Mouse (Mus musculus): ENCODE results near the gene Naa60. TPM values are rescaled to one million over a fixed set of nuclear protein-coding genes. Genes with fewer than 3 reads are reported as not detected.

Gene Naa60
- polyA plus RNA-seq, 1 experiment from 2014 or later: 41.8 TPM

DNA sequence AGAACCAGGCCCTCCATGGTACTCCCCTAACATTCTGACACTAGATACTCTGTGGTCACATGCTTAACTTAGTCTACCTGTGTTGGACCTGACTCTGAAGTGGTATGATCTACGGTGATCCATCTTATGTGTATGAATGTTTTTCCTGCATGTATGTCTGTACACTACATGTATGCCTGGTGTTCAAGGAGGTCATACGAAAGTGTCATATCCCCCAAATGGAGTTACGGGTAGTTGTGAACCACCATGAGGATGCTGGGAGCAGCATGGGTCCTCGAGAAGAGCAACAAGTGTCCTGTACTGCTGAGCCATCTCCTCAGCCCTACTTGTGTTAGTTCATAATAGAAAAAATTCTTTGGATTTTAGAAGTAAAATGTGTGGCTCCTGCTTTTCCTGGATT lies 4.2 kb downstream of the Naa60 start:
- WGBS: 94% methylated on average over 4 of the region's 4 CpGs
- no peak for ATAC-seq (ENCODE audit: insufficient read depth, low FRiP score)
- Histone ChIP-seq H3K4me2 (ENCODE audit: low read depth, low read length) (no peak overlapping the region), H3K27ac (ENCODE audit: low read length) (no peak overlapping the region), H3K4me3 (replicated peaks; ENCODE audit: low read length) (no peak overlapping the region), H3K9me3 (replicated peaks; ENCODE audit: control insufficient read depth, low read length) (no peaks in the 10 kb centered on the region), H3K4me1 (ENCODE audit: control insufficient read depth, insufficient read depth, low read length) (peaks cover 15% of the 10 kb centered on the region; the same call in 1 of the 2 replicates), H3K36me3 (ENCODE audit: control insufficient read depth, insufficient read depth, low read length) (no peaks in the 10 kb centered on the region), H3K27me3 (ENCODE audit: control insufficient read depth, insufficient read depth, low read length) (no peaks in the 10 kb centered on the region), H3K9ac (ENCODE audit: low read length) (no peak overlapping the region)

DNA sequence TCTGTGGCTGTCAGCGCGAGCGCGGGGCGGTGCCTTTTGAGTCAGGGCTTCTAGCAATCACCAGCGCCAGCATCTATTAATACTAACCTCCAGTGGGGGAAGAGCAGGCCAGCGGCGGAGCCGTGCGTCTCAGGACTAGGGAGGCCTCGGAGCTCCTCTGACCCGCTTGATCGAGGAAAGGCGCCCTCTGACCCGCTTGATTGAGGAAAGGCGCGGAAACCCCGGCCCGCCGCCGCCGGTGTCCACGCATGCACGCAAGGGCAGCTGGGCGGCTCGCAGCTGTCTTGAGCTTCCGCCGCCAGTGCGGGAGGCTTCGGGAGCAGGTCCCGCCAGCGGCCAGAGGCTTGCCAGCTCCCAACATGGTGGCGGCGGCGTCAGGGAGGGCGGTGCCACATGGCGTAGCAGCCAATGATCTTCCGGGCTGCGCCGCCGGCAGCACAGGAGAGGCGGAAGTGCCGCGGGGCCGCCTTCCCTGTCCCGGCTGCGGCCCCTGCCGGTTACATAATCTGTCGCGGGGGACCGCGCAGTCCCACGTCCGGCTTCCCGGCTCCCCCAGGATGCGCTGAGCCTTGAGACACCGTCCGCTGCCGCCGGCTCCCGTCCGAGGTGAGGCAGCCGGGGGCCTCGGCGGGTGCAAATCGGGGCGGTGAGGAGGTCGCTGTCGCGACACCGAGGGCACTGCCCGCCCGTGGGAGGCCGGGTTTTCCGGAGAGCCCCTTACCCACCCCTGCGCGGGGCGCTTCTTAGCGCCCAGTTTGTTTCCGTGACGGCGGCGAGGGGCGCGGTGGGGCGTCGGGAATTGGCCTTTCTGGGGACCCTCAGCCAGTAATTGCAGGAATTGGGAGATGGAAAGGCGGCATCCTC lies 12.3 kb downstream of the Naa60 start, which contains the start of the genes Zfp597 and Gm20695:
Zfp597 (minus strand) TSS at position 361 of the 864 bp plus-strand sequence.
Gm20695 (plus strand) TSS at position 448 of the 864 bp plus-strand sequence.
- H3K4me1 ChIP-seq (ENCODE audit: control insufficient read depth, insufficient read depth, low read length): peaks cover 8% of the 10 kb centered on the region
- H3K4me3 ChIP-seq (replicated peaks; ENCODE audit: low read length): peak within 1 kb of the TSS; percentile 98
- H3K27ac ChIP-seq (ENCODE audit: low read length): peak within 1 kb of the TSS; percentile 94
- peak within 1 kb of the TSS; percentile 73 for H3K4me2 ChIP-seq (ENCODE audit: low read depth, low read length)
- peak; percentile 99 for ATAC-seq (ENCODE audit: insufficient read depth, low FRiP score)
- no peaks in the 10 kb centered on the region for H3K36me3 ChIP-seq (ENCODE audit: control insufficient read depth, insufficient read depth, low read length)
- peak within 1 kb of the TSS; percentile 95 for H3K9ac ChIP-seq (ENCODE audit: low read length)
- under 1% methylated on average over 83 of the region's 88 CpGs for WGBS
- H3K27me3 ChIP-seq (ENCODE audit: control insufficient read depth, insufficient read depth, low read length): no peaks in the 10 kb centered on the region
- no peaks in the 10 kb centered on the region for H3K9me3 ChIP-seq (replicated peaks; ENCODE audit: control insufficient read depth, low read length)

DNA sequence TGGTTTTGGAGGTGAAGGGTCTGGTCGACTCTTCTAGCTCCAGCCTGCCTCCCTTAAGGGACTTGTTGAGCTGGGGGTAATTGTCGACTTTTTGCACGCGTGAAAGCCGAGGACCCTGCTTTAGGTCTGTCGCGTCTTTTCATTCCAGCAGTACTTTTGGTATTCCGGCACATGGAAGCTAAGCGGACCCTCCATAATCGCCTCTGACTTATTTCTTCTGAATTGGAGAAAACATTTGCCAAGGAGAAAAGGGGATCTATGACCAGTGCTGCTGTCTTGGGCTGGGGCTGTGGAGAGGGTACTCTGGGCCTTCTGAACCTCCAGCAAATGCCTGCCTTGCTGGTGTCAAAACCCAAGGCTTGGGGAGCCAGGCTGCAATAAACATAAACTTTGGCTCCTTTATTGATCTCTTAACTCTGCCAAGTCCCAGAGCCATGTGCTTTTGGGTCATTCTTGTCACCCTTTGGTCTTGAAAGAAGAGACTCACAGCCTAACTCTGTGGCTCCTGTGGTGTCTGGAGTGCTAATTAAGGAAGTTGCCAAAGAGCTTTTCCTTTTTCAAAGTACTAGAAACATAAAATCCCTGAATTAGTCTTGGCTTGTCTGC lies 13.0 kb downstream of the Naa60 start:
- WGBS: 2% methylated on average over 10 of the region's 10 CpGs
- peak overlapping the region; percentile 63 for H3K4me2 ChIP-seq (ENCODE audit: low read depth, low read length)
- no peak for ATAC-seq (ENCODE audit: insufficient read depth, low FRiP score)
- H3K27ac ChIP-seq (ENCODE audit: low read length): peak overlapping the region; percentile 79
- no peaks in the 10 kb centered on the region for H3K36me3 ChIP-seq (ENCODE audit: control insufficient read depth, insufficient read depth, low read length)
- H3K9ac ChIP-seq (ENCODE audit: low read length): peak overlapping the region; percentile 95
- peak overlapping the region; percentile 98 for H3K4me3 ChIP-seq (replicated peaks; ENCODE audit: low read length)
- no peaks in the 10 kb centered on the region for H3K27me3 ChIP-seq (ENCODE audit: control insufficient read depth, insufficient read depth, low read length)
- peaks cover 8% of the 10 kb centered on the region for H3K4me1 ChIP-seq (ENCODE audit: control insufficient read depth, insufficient read depth, low read length)
- no peaks in the 10 kb centered on the region for H3K9me3 ChIP-seq (replicated peaks; ENCODE audit: control insufficient read depth, low read length)

DNA sequence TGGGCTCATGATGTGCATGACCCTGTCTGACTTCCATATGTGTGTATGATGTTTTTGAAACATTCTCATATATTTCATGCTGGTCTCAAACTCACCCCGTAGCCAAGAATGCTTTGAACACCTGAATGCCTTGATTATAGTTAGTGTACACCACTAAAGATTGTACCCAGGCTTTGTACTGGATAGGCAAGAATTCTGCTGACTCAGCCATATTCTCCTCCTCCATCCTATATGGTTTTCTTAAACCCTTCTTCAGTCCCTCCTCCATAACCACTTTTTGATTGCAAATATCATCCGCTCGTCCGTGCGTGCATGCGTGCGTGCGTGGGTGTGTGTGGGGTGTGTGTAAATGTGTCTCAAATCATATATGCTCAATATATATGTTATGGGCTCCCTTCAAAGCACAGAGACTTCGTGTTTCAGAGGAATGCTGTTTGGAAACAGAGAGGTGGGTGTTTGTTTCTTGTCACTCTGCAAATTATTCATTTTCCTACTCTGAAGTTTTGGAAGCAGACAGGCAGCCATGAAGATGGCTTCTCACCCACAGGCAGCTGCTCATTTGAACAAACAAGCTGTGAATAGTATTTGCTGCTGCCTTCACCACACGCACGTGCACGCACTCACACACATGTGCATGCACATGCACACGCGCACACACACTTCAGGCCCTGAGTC lies 19.6 kb downstream of the Naa60 start:
- H3K4me2 ChIP-seq (ENCODE audit: low read depth, low read length): no peak overlapping the region
- no peaks in the 10 kb centered on the region for H3K4me1 ChIP-seq (ENCODE audit: control insufficient read depth, insufficient read depth, low read length)
- no peak overlapping the region for H3K9ac ChIP-seq (ENCODE audit: low read length)
- 92% methylated on average over 14 of the region's 14 CpGs for WGBS
- H3K27me3 ChIP-seq (ENCODE audit: control insufficient read depth, insufficient read depth, low read length): no peaks in the 10 kb centered on the region
- no peaks in the 10 kb centered on the region for H3K36me3 ChIP-seq (ENCODE audit: control insufficient read depth, insufficient read depth, low read length)
- no peaks in the 10 kb centered on the region for H3K9me3 ChIP-seq (replicated peaks; ENCODE audit: control insufficient read depth, low read length)
- no peak overlapping the region for H3K4me3 ChIP-seq (replicated peaks; ENCODE audit: low read length)
- ATAC-seq (ENCODE audit: insufficient read depth, low FRiP score): no peak
- H3K27ac ChIP-seq (ENCODE audit: low read length): no peak overlapping the region

- no peaks in the 10 kb centered on the region for H3K4me1 ChIP-seq (ENCODE audit: control insufficient read depth, insufficient read depth, low read length)
- no peak overlapping the region for H3K27ac ChIP-seq (ENCODE audit: low read length)
- H3K9me3 ChIP-seq (replicated peaks; ENCODE audit: control insufficient read depth, low read length): no peaks in the 10 kb centered on the region
- no peak overlapping the region for H3K9ac ChIP-seq (ENCODE audit: low read length)
- H3K36me3 ChIP-seq (ENCODE audit: control insufficient read depth, insufficient read depth, low read length): no peaks in the 10 kb centered on the region
- H3K27me3 ChIP-seq (ENCODE audit: control insufficient read depth, insufficient read depth, low read length): no peaks in the 10 kb centered on the region
- no peak overlapping the region for H3K4me2 ChIP-seq (ENCODE audit: low read depth, low read length)
- 45% methylated on average over 3 of the region's 3 CpGs for WGBS
- no peak overlapping the region for H3K4me3 ChIP-seq (replicated peaks; ENCODE audit: low read length)
- ATAC-seq (ENCODE audit: insufficient read depth, low FRiP score): no peak
Measured at GRCm38 (mm10) chr16:3893739-3894138, 21.6 kb downstream of the Naa60 start.

- 69% methylated on average over 9 of the region's 9 CpGs for WGBS
- Histone ChIP-seq H3K4me1 (ENCODE audit: control insufficient read depth, insufficient read depth, low read length) (no peaks in the 10 kb centered on the region), H3K4me3 (replicated peaks; ENCODE audit: low read length) (no peak overlapping the region), H3K27me3 (ENCODE audit: control insufficient read depth, insufficient read depth, low read length) (no peaks in the 10 kb centered on the region), H3K9me3 (replicated peaks; ENCODE audit: control insufficient read depth, low read length) (no peaks in the 10 kb centered on the region), H3K36me3 (ENCODE audit: control insufficient read depth, insufficient read depth, low read length) (peaks cover 4% of the 10 kb centered on the region; the same call in 1 of the 2 replicates), H3K4me2 (ENCODE audit: low read depth, low read length) (no peak overlapping the region; the same call in 1 of the 2 replicates), H3K27ac (ENCODE audit: low read length) (peak overlapping the region; percentile 65), H3K9ac (ENCODE audit: low read length) (no peak overlapping the region)
- peak; percentile 58; the same call in 1 of the 2 replicates for ATAC-seq (ENCODE audit: insufficient read depth, low FRiP score)
Measured at GRCm38 (mm10) chr16:3895173-3895792, 23.1 kb downstream of the Naa60 start.

DNA sequence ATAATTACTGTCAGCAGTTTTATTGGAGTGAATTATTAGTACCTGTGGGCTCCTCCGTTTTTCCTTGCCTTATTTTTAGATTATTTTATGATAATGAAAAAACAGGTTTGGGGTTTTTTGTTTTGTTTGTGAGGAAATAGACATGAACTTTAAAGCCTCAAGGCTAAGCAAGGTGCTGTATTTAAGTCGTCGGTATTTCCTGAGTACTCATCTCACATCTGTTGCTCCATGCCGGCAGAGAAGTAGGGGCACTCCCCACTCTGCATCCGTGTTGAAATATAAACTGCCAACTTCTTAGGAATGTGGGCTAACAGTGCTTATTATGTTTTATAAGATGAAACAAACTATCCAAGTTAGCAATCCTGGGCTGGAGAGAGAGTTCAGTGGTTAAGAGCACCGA lies 23.9 kb downstream of the Naa60 start:
- Histone ChIP-seq H3K9ac (ENCODE audit: low read length) (no peak overlapping the region), H3K9me3 (replicated peaks; ENCODE audit: control insufficient read depth, low read length) (no peaks in the 10 kb centered on the region), H3K4me3 (replicated peaks; ENCODE audit: low read length) (no peak overlapping the region), H3K4me1 (ENCODE audit: control insufficient read depth, insufficient read depth, low read length) (no peaks in the 10 kb centered on the region), H3K36me3 (ENCODE audit: control insufficient read depth, insufficient read depth, low read length) (peaks cover 11% of the 10 kb centered on the region; the same call in 1 of the 2 replicates), H3K27ac (ENCODE audit: low read length) (no peak overlapping the region), H3K4me2 (ENCODE audit: low read depth, low read length) (no peak overlapping the region), H3K27me3 (ENCODE audit: control insufficient read depth, insufficient read depth, low read length) (no peaks in the 10 kb centered on the region)
- ATAC-seq (ENCODE audit: insufficient read depth, low FRiP score): no peak
- 83% methylated on average over 6 of the region's 6 CpGs for WGBS

GRCm38 (mm10) chr16:3896553-3896952 lies 24.4 kb downstream of the Naa60 start:
- Histone ChIP-seq H3K4me1 (ENCODE audit: control insufficient read depth, insufficient read depth, low read length) (no peaks in the 10 kb centered on the region), H3K4me2 (ENCODE audit: low read depth, low read length) (no peak overlapping the region), H3K9me3 (replicated peaks; ENCODE audit: control insufficient read depth, low read length) (no peaks in the 10 kb centered on the region), H3K27me3 (ENCODE audit: control insufficient read depth, insufficient read depth, low read length) (no peaks in the 10 kb centered on the region), H3K27ac (ENCODE audit: low read length) (no peak overlapping the region), H3K36me3 (ENCODE audit: control insufficient read depth, insufficient read depth, low read length) (peaks cover 16% of the 10 kb centered on the region; the same call in 1 of the 2 replicates), H3K4me3 (replicated peaks; ENCODE audit: low read length) (no peak overlapping the region), H3K9ac (ENCODE audit: low read length) (no peak overlapping the region)
- WGBS: 92% methylated on average over 1 of the region's 1 CpGs
- no peak for ATAC-seq (ENCODE audit: insufficient read depth, low FRiP score)

All from stomach, embryonic 16.5 days (tissue).